Mouse (Mus musculus) ZHBTc4 (cell line): Measurements from ENCODE around the gene Enpp5.

ENCODE experiments used
- DNase-seq: peaks from one replicate; pipeline ENCODE4 v3.0.0-alpha.2; 2011; ENCODE audit warnings: low read depth, low spot score

Gene Enpp5

DNA sequence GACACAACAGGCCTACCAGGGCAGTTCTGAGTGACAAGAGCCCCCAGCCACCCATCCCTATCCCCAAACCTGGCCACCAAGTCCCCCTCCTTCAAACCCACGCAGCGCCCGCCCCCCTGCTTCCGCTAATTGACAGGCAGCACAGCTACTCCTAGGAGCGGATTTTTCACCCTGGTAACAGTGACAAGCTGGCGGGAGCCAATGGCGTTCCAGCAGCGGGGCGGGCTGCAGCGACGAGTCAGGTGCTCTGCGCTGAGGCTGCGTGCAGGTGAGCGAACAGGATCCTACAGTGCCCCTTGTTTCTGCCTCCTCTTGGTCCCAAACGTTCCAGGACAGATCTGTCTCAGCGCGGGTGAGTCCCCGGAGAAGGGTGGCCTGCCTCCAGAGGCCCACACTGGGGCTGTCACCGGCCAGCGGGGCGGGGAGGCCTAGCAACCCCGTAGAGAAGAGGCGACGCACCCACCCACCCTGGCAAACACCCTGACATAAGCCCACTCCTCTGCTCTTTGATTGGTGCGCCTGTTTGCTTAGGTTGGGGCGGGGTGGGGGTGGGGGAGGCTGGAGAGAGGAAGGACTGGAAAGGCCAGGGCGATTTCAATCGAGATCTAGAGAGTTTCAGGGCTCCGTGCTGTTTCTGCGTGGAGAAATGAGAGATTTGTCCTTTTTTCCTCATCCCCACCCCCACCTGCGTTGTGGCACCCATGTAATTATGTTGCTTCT is at the start of gene Enpp5:
Gene Enpp5 (plus strand): TSS at position 183 of the 720 bp plus-strand sequence.
- peak; percentile 79 for DNase-seq

DNA sequence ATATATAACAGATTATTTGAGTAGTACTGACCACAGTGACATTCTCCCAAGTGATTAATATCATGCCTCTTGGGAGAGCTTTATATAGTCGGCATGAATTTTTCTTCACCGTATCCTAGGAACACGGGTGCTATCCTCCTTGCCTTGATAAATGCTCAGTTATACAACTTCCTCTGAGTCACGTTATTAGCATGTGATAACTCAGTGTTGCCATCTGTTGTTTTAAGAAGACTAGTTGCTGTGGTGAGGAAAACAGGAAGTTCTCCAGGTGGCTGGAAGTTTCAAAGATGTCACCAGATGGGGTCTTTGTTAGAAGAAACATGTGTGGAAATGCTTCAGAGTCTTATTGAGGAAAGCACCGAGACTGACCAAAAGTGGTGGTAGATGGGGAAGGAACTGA is 49.0 kb upstream of the Enpp5 start:
- DNase-seq, result no peak

DNA sequence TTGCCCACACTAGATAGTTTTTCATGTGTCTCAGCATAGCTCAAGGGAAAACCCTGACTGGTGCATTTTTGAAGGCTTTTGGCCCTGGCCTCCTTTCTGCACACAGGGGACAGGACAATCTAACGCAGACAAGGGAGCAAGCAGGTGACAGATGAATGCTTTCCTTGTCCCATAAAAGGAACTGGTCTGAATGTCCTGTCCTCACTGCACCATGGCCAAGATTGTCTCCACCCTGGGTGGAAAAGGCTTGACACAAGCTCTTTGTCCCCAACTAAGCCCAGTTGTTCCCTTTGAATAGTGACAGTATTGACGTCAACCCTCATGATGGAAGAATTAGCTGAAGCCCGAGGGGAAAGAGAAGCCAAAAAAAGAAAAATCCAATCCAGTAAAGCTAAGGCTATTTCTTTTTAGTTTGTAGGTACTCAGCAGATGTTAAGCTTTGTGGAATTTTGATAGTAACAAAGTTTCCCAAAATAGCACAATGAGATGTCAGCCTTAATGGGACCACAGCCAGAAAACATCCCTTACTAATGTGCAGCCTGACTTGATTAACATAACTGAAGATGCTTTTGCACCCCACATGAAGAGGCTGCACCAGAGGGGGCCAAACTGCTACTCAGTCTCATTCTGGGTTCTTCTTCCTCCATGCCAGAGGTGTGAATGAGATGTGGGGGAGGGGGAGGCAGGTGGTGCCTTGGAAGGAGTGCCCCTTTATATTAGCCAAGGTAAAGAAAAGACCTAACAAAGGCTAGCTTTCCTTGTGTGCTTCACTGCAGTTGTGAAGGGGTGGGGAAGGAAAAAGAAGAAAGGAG is 47.6 kb upstream of the Enpp5 start:
- DNase-seq, result no peak

DNA sequence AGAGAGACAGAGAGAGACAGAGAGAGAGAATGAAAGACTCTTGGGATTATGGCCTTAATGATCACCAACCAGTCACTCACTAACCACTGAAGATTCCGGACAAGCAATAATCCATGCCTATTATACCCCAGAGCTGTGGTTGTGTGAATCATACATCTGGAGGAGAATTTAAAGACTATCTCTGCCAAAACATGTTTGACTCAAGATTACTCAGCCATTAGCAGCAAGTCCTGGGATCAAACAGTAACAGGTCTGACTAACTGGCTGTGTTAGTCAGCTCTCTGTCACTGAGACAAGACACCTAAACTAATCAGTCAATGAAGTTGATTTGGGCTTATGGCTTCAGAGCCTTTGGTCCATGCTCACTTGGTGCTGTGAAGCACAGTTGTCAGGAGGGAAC is 43.6 kb upstream of the Enpp5 start:
- no peak for DNase-seq

DNA sequence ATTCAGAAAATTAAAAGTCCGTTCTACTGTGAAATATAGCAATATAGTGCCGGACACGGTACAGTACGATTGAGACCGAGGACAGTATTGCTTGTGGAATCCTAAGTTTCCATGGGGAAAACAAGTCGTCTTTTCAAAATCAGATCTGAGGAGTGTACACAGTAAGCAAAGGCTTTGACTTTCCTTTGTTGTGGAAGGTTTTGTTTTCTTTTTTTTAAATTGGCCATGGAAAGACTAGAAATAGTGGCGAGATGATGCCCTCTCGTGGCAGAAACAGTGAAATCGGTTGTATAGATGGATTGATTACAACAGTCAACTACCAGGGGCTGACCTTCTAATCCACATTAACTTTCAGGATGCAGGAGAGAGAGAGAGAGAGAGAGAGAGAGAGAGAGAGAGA is 40.0 kb upstream of the Enpp5 start:
- DNase-seq, result peak; percentile 48

DNA sequence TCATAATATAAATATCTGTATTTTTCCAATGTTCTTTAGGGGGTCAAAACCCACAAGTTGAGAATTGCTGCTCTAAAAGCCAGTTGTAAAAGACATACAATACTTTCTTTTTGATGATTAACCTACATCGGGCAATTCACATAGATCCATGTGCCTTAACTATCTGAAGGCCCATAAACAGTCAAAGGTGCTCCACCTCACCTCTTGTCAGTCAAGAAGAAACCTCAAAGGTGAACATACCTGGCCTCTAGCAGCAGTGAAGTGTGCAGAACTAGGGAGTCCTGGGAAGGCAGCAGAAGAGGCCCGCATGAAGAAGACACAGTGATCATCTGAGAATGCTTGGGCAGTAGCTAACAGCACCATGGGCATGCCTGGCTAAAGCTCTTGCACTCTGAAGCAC is 38.2 kb upstream of the Enpp5 start:
- DNase-seq, result no peak

DNA sequence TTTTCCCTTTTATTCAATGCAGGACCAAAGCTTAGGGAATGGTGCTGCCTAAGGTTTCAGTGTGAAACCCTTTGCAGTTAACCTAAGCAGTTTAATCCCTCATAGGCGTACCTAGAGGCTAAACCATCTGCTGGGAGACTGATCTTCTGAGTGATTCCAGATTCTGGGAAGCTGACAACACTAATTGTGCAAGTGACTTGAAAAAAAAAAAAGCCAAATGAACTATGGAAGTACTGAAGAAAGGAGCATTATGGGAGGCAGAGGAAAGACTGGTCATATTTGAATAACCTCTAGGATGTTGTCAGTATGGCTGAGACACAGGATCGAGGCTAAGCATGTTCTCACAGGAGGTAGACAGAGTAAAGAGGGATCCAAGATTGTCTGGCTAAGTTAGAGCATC is 36.3 kb upstream of the Enpp5 start:
- no peak for DNase-seq

DNA sequence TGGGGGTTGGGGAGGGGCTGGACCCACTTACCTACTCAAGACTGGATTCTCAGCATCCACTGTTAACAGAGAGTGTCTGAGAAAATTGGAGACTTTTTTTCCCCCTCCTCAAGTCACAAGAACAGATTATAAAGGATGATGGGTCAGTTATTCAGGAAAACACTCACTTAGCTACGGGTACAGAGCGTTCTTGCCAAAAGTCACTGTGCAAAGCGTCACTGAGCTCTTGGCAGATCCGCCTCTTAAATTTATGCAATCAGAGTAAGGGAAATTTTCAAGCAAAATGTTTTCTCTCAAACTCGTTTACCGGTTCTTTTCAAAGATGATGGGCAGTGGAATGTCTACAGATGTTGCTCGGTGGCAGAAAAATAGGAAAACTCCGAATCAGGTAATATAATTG is 35.8 kb upstream of the Enpp5 start:
- DNase-seq, result no peak

DNA sequence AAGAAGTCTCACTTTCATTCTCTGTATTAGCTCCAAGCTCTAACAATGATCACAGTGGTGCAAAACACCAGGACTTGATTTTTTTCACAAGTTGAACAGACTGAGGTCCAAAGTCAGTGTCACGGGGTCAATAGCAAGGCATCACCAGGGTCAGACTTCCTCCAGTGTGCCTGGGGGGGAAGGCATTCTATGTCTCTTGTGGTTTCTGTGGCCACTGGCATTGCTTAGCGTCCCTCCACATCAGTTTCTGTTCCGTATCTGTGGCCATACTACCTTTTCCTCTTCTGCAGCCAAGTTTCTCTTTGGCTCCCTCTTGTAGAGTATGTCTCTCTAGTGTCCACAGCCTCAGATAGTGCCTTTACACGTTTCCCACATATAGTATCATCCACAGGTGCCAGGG is 25.2 kb upstream of the Enpp5 start:
- no peak for DNase-seq

DNA sequence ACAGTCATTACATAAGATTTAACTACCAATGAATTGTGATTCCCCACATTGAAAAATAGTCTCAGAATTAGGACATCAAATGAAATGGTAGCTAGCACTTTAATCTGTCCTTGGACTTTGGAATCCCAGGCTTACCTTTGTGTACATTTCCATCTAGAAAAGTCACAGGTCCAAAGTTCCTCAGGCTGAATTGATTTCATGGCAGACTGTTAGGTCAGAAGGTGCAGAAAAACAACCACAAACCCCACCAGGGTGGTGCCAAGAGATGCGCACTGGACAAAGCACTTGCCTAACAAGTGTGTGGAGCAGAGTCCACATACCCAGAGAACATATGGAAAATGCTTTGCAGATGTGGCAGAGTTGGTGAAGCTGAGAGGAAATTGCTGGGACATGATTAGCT is 21.5 kb upstream of the Enpp5 start:
- no peak for DNase-seq

DNA sequence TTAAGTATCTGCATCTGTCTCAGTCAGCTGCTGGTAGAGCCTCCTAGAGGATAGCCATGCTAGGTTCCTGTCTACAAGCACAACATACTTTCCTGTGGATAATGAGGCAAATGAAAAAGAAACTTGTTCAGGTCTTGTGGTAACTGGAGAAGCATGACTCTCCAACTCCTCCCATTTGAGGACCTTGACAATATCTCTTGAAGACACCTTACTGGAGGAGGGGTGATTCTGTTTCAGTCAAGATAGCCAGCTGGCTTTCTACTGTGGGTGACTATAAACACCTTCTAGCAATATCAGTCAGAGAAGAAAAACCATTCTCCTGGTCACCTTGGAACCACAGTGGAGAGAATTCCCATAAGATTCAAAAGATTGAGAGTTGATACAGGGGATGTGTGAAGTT is 20.5 kb upstream of the Enpp5 start:
- DNase-seq, result no peak

DNA sequence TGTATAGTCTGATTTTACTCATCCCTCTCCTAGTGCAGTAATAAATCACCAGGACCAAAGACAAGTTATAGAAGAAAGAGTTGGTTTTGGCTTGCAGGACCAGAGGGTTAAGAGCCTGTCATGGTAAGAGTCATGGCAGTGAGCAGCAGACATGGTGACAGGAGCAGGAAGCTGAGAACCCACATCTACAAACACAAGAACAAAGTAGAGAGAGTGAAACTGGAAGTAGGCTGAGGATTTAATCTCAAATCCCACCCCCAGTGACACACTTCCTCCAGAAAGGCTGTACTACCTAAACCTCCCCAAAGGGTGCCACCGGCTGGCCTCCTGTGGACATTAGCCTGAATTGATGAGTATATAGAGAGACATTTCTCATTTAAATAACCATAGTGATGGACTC is 17.8 kb upstream of the Enpp5 start:
- no peak for DNase-seq

DNA sequence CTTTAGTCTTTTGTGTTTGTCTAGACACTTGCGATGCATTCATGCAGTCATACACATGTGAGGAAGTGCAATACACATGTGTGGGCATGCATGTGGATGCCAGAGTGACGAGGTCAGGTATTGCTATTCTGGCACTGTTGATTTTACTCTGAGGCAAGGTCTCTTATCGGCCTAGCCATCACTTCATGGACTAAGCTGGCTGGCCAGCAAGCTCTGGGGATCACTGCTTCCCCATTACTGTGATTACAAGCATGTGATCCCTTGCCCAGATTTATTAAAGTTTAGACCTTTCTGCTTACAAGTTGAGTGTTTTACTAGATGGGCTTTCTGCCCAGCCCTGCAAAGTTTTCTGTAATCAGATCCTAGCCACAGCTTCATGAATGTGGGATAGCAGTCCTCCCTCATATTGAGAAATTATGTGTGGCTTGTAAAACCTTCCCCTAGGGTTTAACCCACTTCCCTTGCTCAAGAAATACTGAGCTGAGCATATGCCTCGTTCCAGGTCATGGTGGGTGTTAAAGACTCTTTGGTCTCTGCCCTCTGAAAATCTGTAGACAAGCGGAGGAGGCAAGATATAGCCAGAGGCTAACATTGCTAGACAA is 17.2 kb upstream of the Enpp5 start:
- no peak for DNase-seq

DNA sequence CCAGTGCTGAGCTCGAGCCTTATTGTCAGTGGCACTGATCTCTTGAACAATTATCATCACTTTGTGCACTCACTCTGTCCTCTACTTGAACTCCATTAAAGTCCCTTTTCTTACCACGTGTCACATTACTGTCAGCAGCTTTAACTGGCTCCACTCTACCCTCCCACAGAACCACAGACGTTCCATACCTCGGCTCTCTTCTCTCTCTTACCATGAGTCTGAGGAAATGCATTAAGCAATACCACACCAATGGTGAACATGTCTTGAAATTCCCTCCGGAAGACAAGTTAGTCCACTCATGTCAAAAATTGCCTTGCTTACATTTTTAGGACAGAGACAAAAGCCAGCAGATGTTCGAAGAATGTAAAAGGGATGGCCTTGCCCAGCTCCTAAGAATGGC is 9.7 kb upstream of the Enpp5 start:
- no peak for DNase-seq

DNA sequence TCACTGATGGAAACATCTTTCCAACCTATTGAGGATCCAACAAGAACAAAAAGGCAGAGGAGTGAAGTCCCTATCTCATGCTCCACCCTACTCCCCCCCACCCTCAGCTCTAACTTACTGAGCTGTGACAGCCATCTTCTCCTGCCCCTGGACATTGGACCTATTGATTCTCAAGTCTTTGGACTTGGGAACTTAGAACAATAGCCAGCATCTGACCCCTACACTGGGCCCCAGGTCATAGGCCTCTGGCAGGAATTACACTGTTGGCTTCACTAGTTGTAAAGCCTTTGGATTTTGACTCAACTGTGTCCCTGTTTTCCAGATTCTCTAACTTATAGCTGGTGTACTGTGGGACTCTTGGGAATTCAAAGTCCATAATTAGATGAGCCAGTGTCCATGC is 6.9 kb upstream of the Enpp5 start:
- DNase-seq, result no peak

DNA sequence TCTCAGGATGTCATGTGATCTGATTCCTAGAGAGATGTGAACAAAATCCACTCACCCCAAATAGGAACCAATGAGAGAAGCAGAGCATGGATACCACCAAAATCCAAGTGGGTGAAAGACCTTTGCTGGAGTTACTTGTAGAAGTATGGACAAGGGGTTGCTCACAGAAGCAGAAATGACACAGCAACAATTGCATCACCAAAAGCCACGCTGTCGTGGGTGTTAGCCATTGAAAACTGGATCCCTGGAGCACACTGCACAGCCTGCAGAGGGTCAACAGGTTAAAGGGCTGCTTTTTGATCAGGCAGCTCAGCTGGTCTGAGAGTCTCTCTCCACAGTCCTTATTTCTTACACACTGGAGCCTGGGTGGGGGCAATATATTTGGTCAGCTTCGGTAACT is 3.0 kb upstream of the Enpp5 start:
- no peak for DNase-seq

DNA sequence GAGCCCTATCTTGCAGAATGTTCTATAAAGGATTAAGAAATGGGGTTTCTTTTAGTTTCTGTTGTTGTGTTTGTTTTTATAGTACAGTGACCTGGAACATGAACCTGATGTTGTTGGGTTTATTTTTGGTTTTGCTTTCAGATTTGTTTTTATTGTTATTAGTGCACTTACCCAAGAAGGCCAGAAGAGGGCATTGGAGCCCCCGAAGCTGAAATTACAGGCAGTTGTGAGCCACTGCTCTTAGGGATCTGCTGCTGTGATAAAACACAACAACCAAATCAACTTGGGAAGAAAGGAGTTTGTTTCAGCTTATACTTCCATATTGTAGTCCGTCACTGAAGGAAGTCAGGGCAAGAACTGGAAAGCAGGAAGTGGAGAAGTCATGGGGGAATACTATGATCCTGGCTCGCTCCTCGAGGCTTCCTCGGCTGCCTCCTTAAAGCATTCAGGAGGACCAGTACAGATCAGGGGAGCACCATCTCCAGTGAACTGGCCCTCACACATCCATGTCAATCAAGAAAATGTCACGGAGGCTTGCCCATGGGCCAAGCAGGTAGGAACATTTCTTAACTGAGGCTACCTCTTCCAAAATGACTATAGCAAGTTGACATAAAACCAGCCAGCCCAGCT is 2.4 kb upstream of the Enpp5 start:
- DNase-seq, result peak; percentile 39

DNA sequence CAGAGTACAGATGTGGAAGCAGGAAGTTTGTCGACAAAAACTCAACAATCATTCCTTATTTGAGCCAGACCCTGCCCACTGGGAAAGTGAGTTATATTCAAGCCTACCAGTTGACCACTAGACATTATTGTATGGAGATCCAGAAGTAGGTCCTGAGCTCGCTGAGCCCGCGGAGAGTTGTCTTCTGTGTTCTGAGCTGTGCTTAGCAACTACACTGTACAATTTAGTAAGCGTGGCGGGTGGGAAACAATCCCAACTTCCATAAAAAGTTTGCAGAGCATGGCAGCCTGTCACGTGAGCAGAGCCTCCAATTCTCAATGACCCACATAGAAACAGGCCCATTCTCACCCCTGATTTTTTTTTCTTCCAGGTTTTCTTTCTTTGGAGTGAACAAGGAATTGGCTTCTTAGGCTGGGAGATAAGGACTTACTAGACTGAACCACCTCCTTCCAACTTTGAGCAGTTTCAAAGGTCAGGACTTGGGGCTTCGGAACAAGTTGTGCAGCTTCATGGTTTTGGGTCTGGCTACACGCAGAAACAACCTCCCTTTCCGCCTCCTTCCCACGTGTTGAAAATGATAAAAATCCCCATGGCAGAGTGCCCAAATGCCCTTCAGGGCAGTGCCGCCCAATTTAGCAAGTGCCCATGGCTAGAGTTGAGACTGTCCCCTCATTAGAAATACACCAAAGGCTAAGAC is 1.3 kb upstream of the Enpp5 start:
- no peak for DNase-seq

DNA sequence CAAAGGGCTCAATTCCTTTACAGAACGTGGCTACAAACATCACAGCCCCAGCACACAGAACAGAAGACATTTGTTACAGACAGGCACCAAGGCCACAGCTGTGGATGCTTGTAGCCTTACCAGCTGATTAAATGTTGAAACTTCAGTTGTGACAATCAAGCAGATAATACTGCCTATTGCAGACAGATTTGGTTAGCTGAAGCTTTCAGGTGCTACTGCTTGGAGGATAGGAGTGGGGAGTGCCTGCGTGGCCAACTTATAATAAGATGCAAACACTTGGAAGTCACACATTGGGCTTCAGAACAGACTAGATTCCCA is 811 bp upstream of the Enpp5 start:
- no peak for DNase-seq

DNA sequence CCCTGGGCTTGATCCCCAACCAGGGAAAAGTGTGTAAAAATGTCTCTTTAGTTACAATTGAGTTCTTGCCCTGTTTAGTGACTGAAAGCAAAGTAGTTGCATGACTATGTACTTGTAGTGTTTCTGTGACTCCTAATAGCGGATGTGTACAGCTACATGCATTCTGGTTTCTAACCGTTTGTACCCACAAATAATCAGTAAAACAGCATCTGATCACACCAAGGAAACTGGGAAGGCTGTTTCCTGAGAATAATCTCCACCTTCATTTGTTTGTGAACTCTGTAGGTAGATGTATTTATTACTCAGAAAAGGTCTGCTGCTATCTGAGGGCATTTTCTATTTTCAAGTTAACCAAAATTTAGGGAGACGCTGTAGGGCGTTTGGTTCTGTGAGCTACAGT is 4.5 kb downstream of the Enpp5 start:
- no peak for DNase-seq

DNA sequence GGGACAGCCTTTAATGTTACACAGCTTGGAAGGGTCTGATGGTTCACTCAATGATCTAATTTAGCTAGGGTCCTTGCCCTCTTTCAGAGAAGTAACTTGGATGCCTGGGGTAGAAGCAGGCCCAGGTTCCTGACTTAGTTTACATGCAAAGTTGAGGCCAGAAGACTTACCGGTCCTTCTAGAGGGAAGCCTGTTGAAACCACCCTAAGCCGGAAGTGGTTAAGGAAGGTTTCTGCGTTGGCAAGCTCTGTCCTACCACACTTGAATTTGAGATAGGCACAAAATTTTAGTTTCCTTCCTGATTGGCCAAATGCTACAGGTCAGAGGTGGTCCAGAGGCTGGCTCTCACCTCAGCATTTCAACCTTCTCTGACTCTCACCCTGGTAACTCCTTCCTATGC is 9.6 kb downstream of the Enpp5 start:
- no peak for DNase-seq

DNA sequence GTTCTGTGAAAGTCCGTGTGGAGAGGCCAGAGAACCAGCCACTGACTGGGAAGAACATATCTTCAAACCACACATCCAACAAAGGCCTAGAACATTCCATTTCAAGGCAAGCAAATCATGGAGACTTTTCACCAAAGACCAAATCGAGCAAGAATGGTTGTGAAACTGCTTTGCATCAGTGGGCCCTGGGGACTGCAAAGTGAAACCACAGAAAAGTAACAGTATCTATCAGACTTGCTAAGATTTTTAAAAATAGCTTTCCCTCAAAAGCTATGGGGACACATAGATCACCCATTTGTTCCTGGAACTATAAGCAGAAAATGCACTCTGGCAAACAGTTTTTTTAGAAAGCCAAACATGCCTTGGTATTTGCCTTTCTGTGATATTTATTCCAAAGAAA is 12.3 kb downstream of the Enpp5 start:
- no peak for DNase-seq
